Mouse (Mus musculus) layer of hippocampus, postnatal 14 days (tissue): ENCODE results near the gene Szrd1. TPM values are rescaled to one million over a fixed set of nuclear protein-coding genes. Genes with fewer than 3 reads are reported as not detected.

Experiments
- DNase-seq, 2 experiments: peaks; one replicate each; pipeline ENCODE4 v3.0.0; 2021 to 2022; ENCODE audit warnings: low spot score in 2 of 2, mixed read lengths in 1 of 2
- total RNA-seq, 2 experiments: library from RNA; stranded (reverse); gene quantifications; 2 replicates each; pipeline ENCODE4 v1.2.3; 2021

The Szrd1 gene
- total RNA-seq, 2 experiments from 2014 or later = 49.8 to 63.7 TPM

- DNase-seq = no peak
Measured at GRCm38 (mm10) chr4:141072502-141072901, 67.1 kb downstream of the Szrd1 start.

- no peak for DNase-seq
Measured at GRCm38 (mm10) chr4:141069731-141070130, 69.8 kb downstream of the Szrd1 start.

GRCm38 (mm10) chr4:141068655-141069054, 70.9 kb downstream of the Szrd1 start:
- DNase-seq = no peak

GRCm38 (mm10) chr4:141067516-141068046, 72.0 kb downstream of the Szrd1 start:
- DNase-seq = no peak

- DNase-seq = no peak
Measured at GRCm38 (mm10) chr4:141066709-141067515, 72.7 kb downstream of the Szrd1 start.

- DNase-seq = peak; percentile 74 to 84
Measured at GRCm38 (mm10) chr4:141065123-141065522, 74.5 kb downstream of the Szrd1 start.

- no peak for DNase-seq
Measured at GRCm38 (mm10) chr4:141064104-141064659, 75.4 kb downstream of the Szrd1 start.

Other genes starting within 250 kb of the Szrd1 start
- gene Padi2, start 233.4 kb downstream of the Szrd1 start, total RNA-seq = 10 to 100 TPM; 12.0 to 16.8 TPM
- gene Sdhb, start 178.6 kb downstream of the Szrd1 start, total RNA-seq = 100 to 1,000 TPM; 190 to 198 TPM
- gene Atp13a2, start 152.9 kb downstream of the Szrd1 start, total RNA-seq = 100 to 1,000 TPM; 206 to 215 TPM
- gene Mfap2, start 129.4 kb downstream of the Szrd1 start, total RNA-seq = 10 to 100 TPM; 11.3 to 14.1 TPM
- 10 to 100 TPM; 36.3 to 41.7 TPM for gene Crocc, start 79.2 kb downstream of the Szrd1 start, total RNA-seq
- 10 to 100 TPM; 40.9 to 52.0 TPM for gene Necap2, start 61.4 kb downstream of the Szrd1 start, total RNA-seq
- under 1 TPM; 0.24 to 0.37 TPM for gene Spata21, start 51.4 kb downstream of the Szrd1 start, total RNA-seq
- gene Fbxo42, start 8.1 kb upstream of the Szrd1 start, total RNA-seq = 10 to 100 TPM; 22.6 to 24.9 TPM
- 1 to 10 TPM; 2.8 to 3.1 TPM for gene Rsg1, start 74.2 kb upstream of the Szrd1 start, total RNA-seq
- gene Arhgef19, start 99.7 kb upstream of the Szrd1 start, total RNA-seq = 10 to 100 TPM in 1 of 2 experiments, 1 to 10 TPM in 1; 9.7 to 11.7 TPM
- 1 to 10 TPM; 1.8 to 2.0 TPM for gene Epha2, start 161.5 kb upstream of the Szrd1 start, total RNA-seq
- 1 to 10 TPM; 5.0 to 6.6 TPM for gene Fam131c, start 228.4 kb upstream of the Szrd1 start, total RNA-seq